Mouse (Mus musculus) erythroblast, embryonic 14.5 days (primary cell): ENCODE results near the gene P2ry2. TPM values are rescaled to one million over a fixed set of nuclear protein-coding genes. Genes with fewer than 3 reads are reported as not detected.

Experiments
- H3K27me3 ChIP-seq: 2 replicates; pipeline ENCODE4 v1.6.1; 2012; ENCODE audit warnings: inconsistent platforms; ENCODE audit not compliant: control insufficient read depth
- H3K36me3 ChIP-seq: 2 replicates; pipeline ENCODE4 v1.6.1; 2012; ENCODE audit warnings: mild to moderate bottlenecking, inconsistent platforms; ENCODE audit not compliant: control insufficient read depth
- H3K4me1 ChIP-seq: 2 replicates; pipeline ENCODE4 v1.6.1; 2012; ENCODE audit warnings: inconsistent platforms; ENCODE audit not compliant: control insufficient read depth
- H3K4me3 ChIP-seq: replicated peaks from 2 replicates; pipeline ENCODE3; 2012; ENCODE audit warnings: moderate library complexity, mild to moderate bottlenecking, inconsistent platforms
- H3K9me3 ChIP-seq: 2 replicates; pipeline ENCODE4 v1.6.1; 2012; ENCODE audit warnings: low read length, inconsistent platforms, mixed read lengths; ENCODE audit not compliant: control insufficient read depth
- GATA1 ChIP-seq: IDR thresholded peaks from 2 replicates; pipeline ENCODE4 v1.6.1; 2012; ENCODE audit warnings: low read length, inconsistent platforms, mixed read lengths
- TAL1 ChIP-seq: IDR thresholded peaks from 3 replicates; pipeline ENCODE4 v1.6.1; 2012; ENCODE audit warnings: low read length, inconsistent platforms, mixed read lengths
- polyA plus RNA-seq: library from polyadenylated mRNA; stranded (reverse); fragments of >175 nt; gene quantifications from 2 replicates; pipeline ENCODE4 v1.2.3, GENCODE M21; 2012

Gene P2ry2
- polyA plus RNA-seq, result 0.02 and 0.03 TPM in 2 replicates

DNA sequence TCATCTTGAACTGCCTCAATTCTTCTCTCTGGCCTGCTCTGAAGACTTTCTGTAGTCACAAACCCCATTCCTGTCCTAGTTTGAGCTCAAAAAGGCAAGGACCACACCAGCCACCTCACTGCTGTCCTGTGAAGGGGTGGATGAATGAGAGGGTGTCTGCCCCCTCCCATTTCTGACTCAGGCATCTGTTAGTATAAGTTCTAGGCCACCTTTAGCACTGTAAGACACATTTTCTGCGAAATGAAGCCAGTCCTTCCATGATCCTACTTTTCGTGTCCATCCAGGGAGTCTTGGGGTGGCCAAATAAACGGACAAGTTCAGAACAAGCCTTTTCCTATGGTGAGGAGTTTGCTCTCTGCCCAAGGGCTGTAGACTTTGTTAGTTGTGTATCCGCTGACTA lies at the start of gene P2ry2:
Gene P2ry2 (minus strand): TSS at position 326 of the 400 bp plus-strand sequence.
- Histone ChIP-seq H3K9me3 (no peaks in the 10 kb centered on the region), H3K36me3 (no peaks in the 10 kb centered on the region), H3K4me1 (peaks cover 4% of the 10 kb centered on the region), H3K27me3 (peaks cover 39% of the 10 kb centered on the region), H3K4me3 (peak within 1 kb of the TSS; percentile 40)
- TF ChIP-seq GATA1 (no peak), TAL1 (no peak)

DNA sequence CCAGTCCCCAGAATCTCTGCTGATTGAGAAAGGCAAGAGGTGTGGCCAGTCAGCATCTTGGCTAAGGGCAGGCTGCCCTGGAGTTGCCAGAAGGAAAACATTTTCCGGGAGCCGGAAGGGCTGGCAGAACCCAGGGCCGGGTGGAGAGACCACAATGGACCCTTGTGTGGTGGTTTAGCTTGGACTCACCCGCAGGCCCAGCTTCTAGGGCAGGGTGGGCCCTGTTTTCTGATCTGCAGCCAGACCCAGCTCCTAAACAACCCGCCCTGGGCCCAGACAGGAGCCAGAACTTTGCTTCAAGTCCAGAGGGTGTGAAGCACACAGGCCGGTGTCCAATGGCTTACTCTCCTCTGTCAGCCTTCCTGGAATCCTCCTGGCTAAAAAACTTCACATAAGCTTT lies 49.6 kb upstream of the P2ry2 start:
- no peak overlapping the region for H3K4me3 ChIP-seq
- no peaks in the 10 kb centered on the region for H3K9me3 ChIP-seq
- H3K36me3 ChIP-seq, result no peaks in the 10 kb centered on the region
- H3K4me1 ChIP-seq, result peaks cover 6% of the 10 kb centered on the region
- H3K27me3 ChIP-seq, result peaks cover 4% of the 10 kb centered on the region; the same call in 1 of the 2 replicates
- no peak for TF ChIP-seq TAL1
- TF ChIP-seq GATA1, result no peak

DNA sequence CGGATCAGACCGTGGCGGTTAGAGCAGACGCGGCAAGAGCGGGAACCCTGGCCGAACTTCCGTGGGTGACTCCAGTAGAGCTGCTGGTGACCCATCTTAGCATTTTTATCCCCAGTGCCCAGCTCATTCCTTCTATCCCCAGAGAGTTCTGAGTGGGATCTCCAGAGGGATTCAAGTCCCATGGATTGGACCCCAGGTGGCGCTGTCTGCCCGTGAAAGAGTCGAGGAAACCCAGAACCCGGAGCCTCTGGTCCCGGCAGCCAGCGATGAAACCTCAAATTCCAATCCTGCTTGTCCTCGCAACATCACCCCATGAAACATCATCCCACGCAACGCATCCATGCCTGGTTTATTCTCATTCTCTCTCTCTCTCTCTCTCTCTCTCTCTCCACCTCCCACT lies 48.7 kb upstream of the P2ry2 start:
- H3K36me3 ChIP-seq, result no peaks in the 10 kb centered on the region
- H3K4me3 ChIP-seq, result no peak overlapping the region

DNA sequence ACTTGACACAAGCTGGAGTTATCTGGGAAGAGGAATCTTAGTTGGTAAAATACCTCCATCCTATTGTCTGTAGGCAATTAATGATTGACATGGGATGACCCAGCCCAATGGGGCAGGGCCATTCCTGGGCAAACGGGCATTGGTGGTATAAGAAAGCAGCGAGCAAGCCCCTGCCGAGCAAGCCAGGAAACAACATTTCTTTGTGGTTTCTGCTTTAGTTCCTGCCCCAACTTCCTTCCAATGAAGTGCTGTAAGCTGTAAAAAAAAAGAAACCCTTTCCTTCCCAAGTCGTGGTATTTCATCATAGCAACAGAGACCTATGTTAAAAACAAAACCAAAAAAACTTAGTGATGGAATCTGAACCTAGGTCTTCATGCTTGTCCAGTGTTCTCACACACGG lies 47.8 kb upstream of the P2ry2 start:
- Histone ChIP-seq H3K27me3 (peaks cover 4% of the 10 kb centered on the region; the same call in 1 of the 2 replicates), H3K4me3 (no peak overlapping the region), H3K4me1 (peaks cover 6% of the 10 kb centered on the region), H3K9me3 (no peaks in the 10 kb centered on the region), H3K36me3 (no peaks in the 10 kb centered on the region)
- TF ChIP-seq GATA1, result no peak
- no peak for TF ChIP-seq TAL1

More for the DNA sequence above, 48.7 kb upstream of the P2ry2 start:
- H3K27me3 ChIP-seq, result peaks cover 4% of the 10 kb centered on the region; the same call in 1 of the 2 replicates
- no peaks in the 10 kb centered on the region for H3K9me3 ChIP-seq
- TF ChIP-seq GATA1 (no peak), TAL1 (no peak)
- peaks cover 6% of the 10 kb centered on the region for H3K4me1 ChIP-seq

DNA sequence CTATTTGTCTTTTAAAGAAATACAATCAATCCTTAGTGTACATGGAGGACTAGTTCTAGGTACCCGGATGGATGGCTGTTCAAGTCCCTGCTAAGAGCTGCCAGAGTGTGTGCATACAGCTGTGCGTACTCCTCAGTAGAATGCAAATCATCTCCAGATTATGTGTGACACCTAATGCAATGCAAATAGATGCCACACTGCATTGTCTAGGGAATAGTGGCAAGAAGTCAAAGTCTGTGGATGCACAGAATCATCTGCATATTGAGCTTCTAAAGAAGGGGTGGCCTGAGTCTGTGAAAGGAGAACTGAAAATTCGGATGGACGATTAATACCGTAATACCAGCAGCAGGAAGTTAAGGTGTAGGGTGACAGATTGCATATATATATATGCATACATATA lies 46.5 kb upstream of the P2ry2 start:
- Histone ChIP-seq H3K4me3 (no peak overlapping the region), H3K4me1 (peaks cover 6% of the 10 kb centered on the region), H3K27me3 (peaks cover 4% of the 10 kb centered on the region; the same call in 1 of the 2 replicates), H3K9me3 (no peaks in the 10 kb centered on the region), H3K36me3 (no peaks in the 10 kb centered on the region)
- no peak for TF ChIP-seq GATA1
- TF ChIP-seq TAL1, result no peak

DNA sequence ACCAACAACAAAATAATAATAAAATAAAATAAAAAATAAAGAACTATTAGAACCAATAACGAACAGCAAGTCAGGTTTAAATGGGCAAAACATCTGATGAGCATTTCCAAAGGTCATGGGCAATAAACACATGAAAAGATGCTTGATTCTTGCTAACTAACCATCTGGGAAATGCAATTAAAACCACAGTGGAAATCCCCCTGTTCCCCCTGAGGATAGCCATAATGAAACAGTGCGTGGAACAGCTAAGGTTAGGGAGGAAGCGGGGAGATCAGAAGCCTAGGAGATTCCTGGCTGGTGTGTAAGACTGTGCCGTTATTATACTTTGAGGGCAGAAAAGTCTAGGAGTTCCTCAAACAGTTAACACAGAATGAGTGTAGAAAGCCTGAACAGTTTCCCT lies 44.6 kb upstream of the P2ry2 start:
- no peak for TF ChIP-seq GATA1
- no peak for TF ChIP-seq TAL1

DNA sequence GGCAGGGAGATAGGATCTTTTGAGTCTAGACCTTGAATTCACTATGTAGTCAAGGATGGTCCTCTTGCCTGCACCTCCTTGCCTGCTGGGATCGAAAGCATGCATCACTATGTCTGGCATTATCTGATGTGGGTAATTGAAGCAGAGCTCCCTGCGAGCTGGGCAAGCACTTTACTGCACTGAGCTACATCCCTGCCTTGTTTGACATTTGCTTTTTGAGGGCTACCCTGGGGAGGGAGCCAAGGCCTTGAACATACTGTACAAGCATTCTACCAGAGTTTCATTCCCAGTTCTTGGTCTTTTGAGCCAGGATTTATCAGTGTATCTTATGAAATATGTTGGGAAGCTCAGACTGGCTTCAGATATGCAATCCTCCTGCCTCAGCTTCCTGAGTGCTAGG lies 40.5 kb upstream of the P2ry2 start:
- H3K9me3 ChIP-seq, result no peaks in the 10 kb centered on the region
- no peak overlapping the region for H3K4me3 ChIP-seq
- TF ChIP-seq TAL1 (no peak), GATA1 (no peak)
- no peaks in the 10 kb centered on the region for H3K36me3 ChIP-seq
- H3K27me3 ChIP-seq, result no peaks in the 10 kb centered on the region
- no peaks in the 10 kb centered on the region; the same call in 1 of the 2 replicates for H3K4me1 ChIP-seq

More for the DNA sequence above, 44.6 kb upstream of the P2ry2 start:
- H3K4me3 ChIP-seq, result no peak overlapping the region
- H3K4me1 ChIP-seq, result peaks cover 6% of the 10 kb centered on the region
- H3K9me3 ChIP-seq, result no peaks in the 10 kb centered on the region
- peaks cover 4% of the 10 kb centered on the region; the same call in 1 of the 2 replicates for H3K27me3 ChIP-seq
- no peaks in the 10 kb centered on the region for H3K36me3 ChIP-seq

DNA sequence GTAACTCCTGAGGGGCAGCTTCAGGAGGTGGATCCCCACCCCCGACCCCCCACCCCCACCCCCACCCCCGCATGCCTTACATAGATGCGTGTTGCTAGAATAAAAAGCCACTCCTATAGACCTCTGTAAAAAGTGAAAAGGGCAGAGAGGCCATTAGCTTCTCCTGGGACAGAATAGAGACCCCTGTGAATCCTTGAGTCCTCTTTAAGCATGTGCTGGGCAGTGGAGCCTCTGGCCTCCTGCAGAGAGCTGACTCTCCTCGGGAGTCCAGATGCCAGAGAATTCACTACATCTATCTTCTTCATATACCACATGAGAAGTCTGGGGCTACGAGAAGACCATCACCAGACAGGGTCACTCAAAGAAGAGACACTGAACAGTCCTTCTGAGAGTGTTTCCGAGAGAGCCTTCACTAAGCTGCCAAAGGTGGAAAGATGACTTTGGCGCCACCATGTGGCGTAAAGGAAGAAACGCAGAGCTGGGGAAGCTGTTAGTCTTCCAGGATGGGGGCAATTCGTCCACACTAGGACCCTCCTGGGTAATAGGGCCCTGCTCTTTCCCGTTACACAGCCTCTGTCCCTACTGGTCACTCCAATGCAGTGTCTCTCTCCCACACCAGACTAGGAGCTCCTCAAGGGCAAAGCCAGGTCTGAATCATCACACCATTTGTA lies 39.0 kb upstream of the P2ry2 start:
- no peaks in the 10 kb centered on the region for H3K9me3 ChIP-seq
- TF ChIP-seq TAL1, result no peak
- TF ChIP-seq GATA1, result no peak
- no peaks in the 10 kb centered on the region for H3K27me3 ChIP-seq
- H3K4me3 ChIP-seq, result no peak overlapping the region
- H3K4me1 ChIP-seq, result no peaks in the 10 kb centered on the region; the same call in 1 of the 2 replicates
- H3K36me3 ChIP-seq, result no peaks in the 10 kb centered on the region

DNA sequence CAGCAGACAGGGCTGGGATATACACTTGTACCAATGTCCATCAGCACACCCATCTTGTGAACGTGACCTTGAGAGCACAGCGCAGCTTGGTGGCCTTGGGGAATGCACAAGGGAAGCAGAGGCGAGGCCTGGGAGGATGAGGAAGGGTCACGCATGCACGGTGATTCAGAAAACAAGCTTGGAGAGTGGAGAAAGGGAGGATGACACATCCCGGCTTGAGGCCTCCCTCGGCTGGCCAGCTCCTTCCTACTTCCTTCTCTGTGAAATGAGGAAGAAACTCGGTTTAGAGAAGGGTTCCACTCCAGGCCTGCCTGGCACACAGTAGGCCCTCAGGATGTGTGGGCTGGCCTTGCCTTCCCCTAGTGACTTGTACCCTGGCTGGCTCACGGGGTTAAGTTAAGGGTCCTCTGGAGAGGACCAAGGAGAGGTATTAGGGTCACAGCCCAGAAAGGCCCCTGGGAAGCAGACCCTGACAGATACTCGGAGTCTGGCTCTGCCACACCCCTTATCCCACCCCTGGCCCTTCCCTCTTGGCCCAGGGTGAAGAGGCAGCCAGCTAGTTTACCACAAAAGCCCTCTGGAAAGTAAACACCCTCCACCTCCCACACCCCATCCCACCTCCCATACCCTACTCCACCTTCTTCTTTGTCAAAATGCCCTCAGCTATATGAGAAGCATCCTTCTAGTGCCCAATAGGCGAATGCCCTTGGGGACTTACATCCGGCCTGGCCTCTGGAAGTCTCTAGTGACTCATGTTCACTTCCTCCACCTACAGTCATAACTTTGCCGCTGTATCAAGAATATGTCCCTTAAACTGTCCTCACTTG lies 38.3 kb upstream of the P2ry2 start:
- no peak overlapping the region for H3K4me3 ChIP-seq
- H3K27me3 ChIP-seq, result no peaks in the 10 kb centered on the region
- no peaks in the 10 kb centered on the region for H3K9me3 ChIP-seq
- no peaks in the 10 kb centered on the region; the same call in 1 of the 2 replicates for H3K4me1 ChIP-seq
- H3K36me3 ChIP-seq, result no peaks in the 10 kb centered on the region
- TF ChIP-seq TAL1, result no peak
- TF ChIP-seq GATA1, result no peak
